Mouse (Mus musculus): ENCODE results near the gene 5330417C22Rik. TPM values are rescaled to one million over a fixed set of nuclear protein-coding genes. Genes with fewer than 3 reads are reported as not detected.
"Not testable (repeated sequence)": the region's sequence is repeated elsewhere in the genome, so short reads cannot be mapped to it uniquely, and the experiment has no call there.

The 5330417C22Rik gene
- total RNA-seq (2014; fragmentation: Nextera tagmentation) (0.49 TPM in 1 of 2 replicates, not detected in the other), total RNA-seq (2017) (5.0 TPM in 1 of 2 replicates, not detected in the other)

DNA sequence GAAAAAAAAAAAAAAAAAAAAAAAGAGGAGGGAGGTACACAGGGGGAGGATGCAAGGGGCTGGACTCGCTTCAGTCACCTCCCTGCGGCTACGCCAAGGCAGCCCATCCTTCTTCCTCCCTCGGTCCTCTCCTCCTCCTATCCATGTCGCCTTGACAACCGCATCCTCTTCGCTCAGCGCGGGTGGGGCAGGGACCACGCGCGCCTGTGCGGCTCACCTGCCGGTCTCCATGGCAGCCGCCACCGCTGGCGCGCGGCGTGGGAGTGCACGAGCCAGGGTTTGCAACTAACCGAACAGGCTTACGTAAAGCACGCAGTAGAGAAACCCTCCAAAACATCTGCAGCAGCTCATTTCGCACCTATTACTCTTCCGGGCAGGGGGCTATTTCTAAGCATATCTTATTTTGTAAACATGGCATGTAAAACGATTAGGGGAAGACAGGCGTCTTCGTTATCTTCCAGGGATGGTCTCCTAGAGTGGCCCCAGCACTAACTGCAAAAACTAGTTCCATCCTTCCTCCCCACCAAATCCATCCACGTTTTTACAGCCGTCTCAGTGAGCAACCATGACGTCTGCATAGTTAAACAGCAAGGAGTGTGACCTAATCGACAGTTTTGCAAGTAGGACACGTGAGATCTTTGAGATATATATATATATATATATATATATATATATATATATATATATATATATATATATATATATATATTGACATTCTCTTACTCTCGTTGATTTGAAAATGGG lies at the start of gene 5330417C22Rik:
Gene 5330417C22Rik, minus strand, starts transcription at position 20 of the 744 bp plus-strand sequence.
- peak; percentile 19; the same call in 1 of the 2 replicates for ATAC-seq (replicated peaks; ENCODE audit: low FRiP score, low TSS enrichment, poor library complexity, severe bottlenecking)

GRCm38 (mm10) chr3:108584580-108584979 lies 48.2 kb upstream of the 5330417C22Rik start:
- ATAC-seq (replicated peaks; ENCODE audit: low FRiP score, low TSS enrichment, poor library complexity, severe bottlenecking), result peak; percentile 60; the same call in 1 of the 2 replicates

DNA sequence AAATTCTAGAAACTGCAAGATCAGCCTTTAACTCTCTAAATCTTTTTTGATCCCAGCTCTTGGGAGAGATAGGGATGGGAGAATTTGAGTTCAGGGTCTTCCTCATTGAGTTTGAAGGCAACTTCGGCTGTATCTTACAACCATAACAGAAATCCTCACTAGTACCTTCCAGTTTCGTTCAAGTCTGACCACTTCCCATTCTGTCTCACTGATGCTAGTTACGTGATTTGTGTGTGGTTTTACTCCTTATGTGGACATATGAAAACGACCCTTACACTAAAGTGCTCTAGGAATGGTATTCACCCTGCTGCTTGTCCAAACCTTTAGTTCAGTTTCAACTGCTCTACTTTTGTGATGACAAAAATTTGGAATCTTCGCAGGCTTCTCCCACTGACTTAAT lies 37.7 kb upstream of the 5330417C22Rik start:
- ATAC-seq (replicated peaks; ENCODE audit: low FRiP score, low TSS enrichment, poor library complexity, severe bottlenecking), result no peak

DNA sequence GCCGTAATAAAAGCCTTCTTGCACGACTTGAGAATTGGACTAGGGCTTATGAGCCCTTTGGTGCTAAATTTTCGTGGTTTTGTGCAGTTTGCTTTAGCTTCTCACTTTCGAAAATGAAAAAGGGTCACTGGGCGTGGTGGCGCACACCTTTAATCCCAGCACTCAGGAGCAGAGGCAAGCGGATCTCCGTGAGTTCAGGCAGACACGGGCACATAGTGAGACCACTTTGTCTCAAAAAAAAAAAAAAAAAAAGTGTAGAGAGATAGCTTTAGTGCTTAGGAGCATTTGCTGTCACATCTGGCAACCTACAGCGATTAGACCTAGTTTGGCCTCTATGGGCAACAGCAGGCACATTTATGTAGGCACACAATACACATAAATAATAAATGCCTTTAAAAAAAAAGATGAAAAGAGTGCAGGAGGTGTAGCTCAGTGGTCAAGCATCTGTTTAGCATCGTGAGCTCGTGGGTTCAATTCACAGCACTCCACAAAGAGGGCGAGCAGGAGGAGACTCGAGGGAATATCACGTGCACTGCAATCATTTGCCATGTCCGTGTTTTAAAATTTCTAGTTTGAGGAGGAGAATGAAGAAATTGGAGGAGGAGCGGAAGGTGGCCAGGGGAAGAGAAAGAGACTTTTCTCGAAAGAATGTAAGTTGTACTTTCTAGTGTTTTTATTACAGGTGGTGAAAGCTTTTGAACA lies 36.1 kb upstream of the 5330417C22Rik start:
- ATAC-seq (replicated peaks; ENCODE audit: low FRiP score, low TSS enrichment, poor library complexity, severe bottlenecking), result no peak

GRCm38 (mm10) chr3:108571443-108572294 lies 35.3 kb upstream of the 5330417C22Rik start, which contains the start of gene Taf13:
Gene Taf13, plus strand, starts transcription at chr3:108571698.
- peak; percentile 98 for ATAC-seq (replicated peaks; ENCODE audit: low FRiP score, low TSS enrichment, poor library complexity, severe bottlenecking)

- no peak for ATAC-seq (replicated peaks; ENCODE audit: low FRiP score, low TSS enrichment, poor library complexity, severe bottlenecking)
Measured at GRCm38 (mm10) chr3:108570813-108571212, 34.5 kb upstream of the 5330417C22Rik start.

- not testable (repeated sequence) for ATAC-seq (replicated peaks; ENCODE audit: low FRiP score, low TSS enrichment, poor library complexity, severe bottlenecking)
Measured at GRCm38 (mm10) chr3:108569636-108570035, 33.3 kb upstream of the 5330417C22Rik start.

DNA sequence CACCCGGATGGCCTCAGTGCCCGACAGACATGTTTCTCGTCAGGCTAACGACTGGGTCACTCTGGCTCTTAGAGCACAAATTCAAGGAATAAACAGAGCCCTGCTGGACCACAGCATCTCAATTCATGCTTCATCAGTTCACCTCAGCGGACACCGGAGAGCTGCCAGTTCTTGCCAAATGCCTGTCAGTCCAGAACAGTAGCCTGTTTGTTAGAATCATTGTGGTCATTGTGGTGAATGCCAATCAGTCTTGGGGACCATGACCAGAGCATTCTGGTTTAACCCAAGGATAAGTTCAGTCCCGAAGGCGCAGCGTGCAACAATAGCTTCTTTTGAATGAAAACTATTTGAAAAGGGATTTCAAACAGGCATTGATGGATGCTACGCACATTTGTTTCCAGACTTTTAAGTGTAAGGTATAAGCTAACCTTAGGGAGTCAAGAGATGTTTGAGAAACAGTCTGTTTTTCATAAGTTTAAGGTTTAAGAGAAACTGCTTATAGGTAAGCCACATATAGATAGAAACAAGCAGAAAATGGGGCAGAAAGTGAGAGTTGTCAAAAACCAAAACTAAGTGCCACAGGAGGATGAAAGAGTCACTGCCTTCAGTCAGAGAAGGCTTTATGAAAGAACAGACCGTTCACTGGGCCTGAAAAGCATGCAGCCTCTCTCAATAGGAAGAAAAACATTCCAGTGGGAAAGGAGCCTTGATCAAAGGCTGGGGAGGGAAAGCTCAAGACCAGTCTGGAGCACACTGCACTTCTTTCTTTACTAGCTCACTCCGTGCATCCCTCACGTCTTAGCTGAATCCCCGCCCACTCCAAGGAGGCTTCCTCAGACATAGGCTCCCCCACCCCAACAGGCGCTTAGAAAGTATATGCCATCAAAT lies 31.9 kb upstream of the 5330417C22Rik start:
- ATAC-seq (replicated peaks; ENCODE audit: low FRiP score, low TSS enrichment, poor library complexity, severe bottlenecking), result no peak

DNA sequence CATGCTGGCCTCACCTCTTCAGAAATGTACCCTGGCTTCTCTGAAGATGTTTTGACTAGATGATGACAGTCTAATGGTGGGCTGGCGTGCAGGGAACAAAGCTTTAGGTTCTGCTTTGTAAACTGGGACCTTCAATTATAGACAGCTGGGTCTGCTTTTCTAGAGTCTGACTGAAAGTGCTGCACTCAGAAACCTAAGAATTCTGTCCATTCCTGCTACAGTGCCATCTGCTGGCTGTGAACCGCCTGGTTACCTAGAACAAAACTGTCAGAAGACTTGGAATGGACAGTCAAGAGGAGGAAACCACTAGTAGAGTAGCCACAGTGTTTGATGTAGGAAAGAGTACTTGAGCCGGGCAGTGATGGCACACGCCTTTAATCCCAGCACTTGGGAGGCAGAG lies 27.0 kb upstream of the 5330417C22Rik start:
- ATAC-seq (replicated peaks; ENCODE audit: low FRiP score, low TSS enrichment, poor library complexity, severe bottlenecking), result peak; percentile 65

DNA sequence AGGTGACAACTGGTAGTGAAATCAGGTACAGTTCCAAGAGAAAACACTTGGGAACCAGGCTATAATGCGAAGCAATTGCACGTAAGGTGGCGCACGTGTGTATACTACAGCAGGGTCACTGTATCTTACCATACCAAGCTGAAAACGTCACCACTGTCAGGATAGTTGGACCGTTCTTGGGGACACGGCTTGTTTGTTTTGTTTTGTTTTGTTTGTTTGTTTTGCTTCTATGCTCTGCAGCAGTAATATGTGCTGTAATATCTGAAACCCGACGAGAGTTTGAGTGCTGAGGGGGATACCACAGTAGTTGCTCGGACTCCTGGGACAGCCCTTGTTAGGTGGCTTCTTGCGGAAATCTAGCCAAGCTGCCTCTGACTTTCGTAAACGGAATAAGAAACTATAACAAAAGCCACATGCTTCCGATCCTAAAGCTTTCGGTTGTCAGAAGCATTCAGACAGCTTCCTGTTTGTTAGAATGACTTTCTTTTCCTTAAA lies 26.5 kb upstream of the 5330417C22Rik start:
- peak; percentile 76 for ATAC-seq (replicated peaks; ENCODE audit: low FRiP score, low TSS enrichment, poor library complexity, severe bottlenecking)

GRCm38 (mm10) chr3:108562133-108562730 lies 25.9 kb upstream of the 5330417C22Rik start, which contains the start of gene Tmem167b:
Gene Tmem167b, minus strand, starts transcription at chr3:108562466.
- peak; percentile 96 for ATAC-seq (replicated peaks; ENCODE audit: low FRiP score, low TSS enrichment, poor library complexity, severe bottlenecking)

GRCm38 (mm10) chr3:108557888-108558287 lies 21.6 kb upstream of the 5330417C22Rik start:
- ATAC-seq (replicated peaks; ENCODE audit: low FRiP score, low TSS enrichment, poor library complexity, severe bottlenecking), result peak; percentile 32

- ATAC-seq (replicated peaks; ENCODE audit: low FRiP score, low TSS enrichment, poor library complexity, severe bottlenecking), result peak; percentile 94
Measured at GRCm38 (mm10) chr3:108554587-108555312, 18.4 kb upstream of the 5330417C22Rik start.

- ATAC-seq (replicated peaks; ENCODE audit: low FRiP score, low TSS enrichment, poor library complexity, severe bottlenecking), result peak; percentile 45
Measured at GRCm38 (mm10) chr3:108554111-108554561, 17.8 kb upstream of the 5330417C22Rik start.

GRCm38 (mm10) chr3:108542299-108542698 lies 6.0 kb upstream of the 5330417C22Rik start:
- ATAC-seq (replicated peaks; ENCODE audit: low FRiP score, low TSS enrichment, poor library complexity, severe bottlenecking), result no peak

- ATAC-seq (replicated peaks; ENCODE audit: low FRiP score, low TSS enrichment, poor library complexity, severe bottlenecking), result peak; percentile 96
Measured at GRCm38 (mm10) chr3:108537303-108537702, 967 bp upstream of the 5330417C22Rik start.

DNA sequence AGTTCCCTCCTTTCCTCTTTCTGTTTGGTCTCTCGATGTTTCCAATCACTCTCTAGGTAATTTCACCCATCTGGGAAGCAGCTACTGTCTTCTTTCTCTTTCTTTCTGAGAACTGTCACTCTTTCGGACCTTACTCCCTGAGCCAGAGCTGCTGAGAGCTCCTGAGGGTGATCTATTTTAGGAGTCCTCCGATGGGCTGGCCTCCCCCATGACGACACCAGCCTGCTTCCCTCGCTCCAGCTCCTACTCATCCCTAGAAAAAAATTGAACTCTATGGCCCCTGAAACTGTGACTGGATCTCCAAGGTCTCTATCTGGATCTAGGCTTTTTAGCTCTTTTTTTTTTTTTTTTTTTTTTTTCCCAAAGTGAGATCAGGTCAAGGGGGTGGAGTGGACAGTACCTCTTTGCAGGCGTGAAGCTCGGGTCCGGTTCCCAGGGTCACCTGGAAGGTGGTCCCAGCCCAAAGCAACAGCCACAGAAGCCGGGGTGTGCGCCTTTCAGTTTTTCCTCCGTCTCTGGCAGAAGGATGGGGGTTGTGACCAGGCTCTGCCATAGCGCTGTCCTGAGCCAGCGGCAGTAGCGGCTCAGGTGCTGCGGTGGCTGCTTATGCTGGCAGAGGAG lies 330 bp downstream of the 5330417C22Rik start:
- 0 out of 2 replicates have a peak, but pooled peaks have one; percentile 39 for ATAC-seq (replicated peaks; ENCODE audit: low FRiP score, low TSS enrichment, poor library complexity, severe bottlenecking)

Measured in megakaryocyte-erythroid progenitor cell, adult 5-6 weeks (primary cell).